ENCODE assay signal across 25 mouse cellular contexts in genomic region chr13:70674998-70675397, GRCm38 (mm10). TPM values are rescaled to one million over a fixed set of nuclear protein-coding genes. Genes with fewer than 3 reads are reported as not detected.
DNase-seq lines count a peak whose midpoint lies in the region; ATAC-seq and TF ChIP-seq lines count a peak whose summit lies in the region.
"Had no signal": no experiment of that assay in that cellular context is flagged by ENCODE, and none has a peak within 500 bp of the region (broad histone marks: within the 10 kb centered on the region; RNA-seq: fewer than 3 reads in every experiment).

No protein-coding gene starts in this region.

- H3K9me3 ChIP-seq in forebrain, embryonic 16.5 days (ENCODE audit: control insufficient read depth, low read length) = no peaks in the 10 kb centered on the region
- no peaks in the 10 kb centered on the region for H3K9me3 ChIP-seq in forebrain, embryonic 12.5 days
- H3K9me3 ChIP-seq: embryonic facial prominence, embryonic 13.5 days; heart, embryonic 10.5 days; intestine, embryonic 15.5 days; limb, embryonic 10.5 days; liver, embryonic 15.5 days; lung, embryonic 15.5 days had no signal

- no peaks in the 10 kb centered on the region for H3K4me1 ChIP-seq in forebrain, embryonic 16.5 days (replicated peaks; ENCODE audit: control insufficient read depth, insufficient read depth, low read length)
- no peaks in the 10 kb centered on the region for H3K4me1 ChIP-seq in forebrain, embryonic 12.5 days
- H3K4me1 ChIP-seq: heart, embryonic 10.5 days; intestine, embryonic 15.5 days; limb, embryonic 10.5 days; liver, embryonic 15.5 days had no signal

- no peak overlapping the region for H3K4me2 ChIP-seq in forebrain, embryonic 16.5 days (ENCODE audit: low read length)
- H3K4me2 ChIP-seq in forebrain, embryonic 12.5 days = no peak overlapping the region
- H3K4me2 ChIP-seq: embryonic facial prominence, embryonic 13.5 days; intestine, embryonic 15.5 days; liver, embryonic 15.5 days; lung, embryonic 15.5 days had no signal

- H3K27me3 ChIP-seq in forebrain, embryonic 16.5 days (replicated peaks; ENCODE audit: control insufficient read depth, insufficient read depth, low read length) = no peaks in the 10 kb centered on the region
- no peaks in the 10 kb centered on the region for H3K27me3 ChIP-seq in forebrain, embryonic 12.5 days
- H3K27me3 ChIP-seq: intestine, embryonic 15.5 days; liver, embryonic 15.5 days; lung, embryonic 15.5 days had no signal

- TF ChIP-seq CTCF in layer of hippocampus, adult 2 months (conservative IDR thresholded peaks at IDR 0.05) = no peak

- H3K36me3 ChIP-seq in forebrain, embryonic 16.5 days (ENCODE audit: control insufficient read depth, insufficient read depth) = no peaks in the 10 kb centered on the region
- no peaks in the 10 kb centered on the region for H3K36me3 ChIP-seq in forebrain, embryonic 12.5 days (replicated peaks)
- H3K36me3 ChIP-seq: embryonic facial prominence, embryonic 13.5 days; heart, embryonic 10.5 days; intestine, embryonic 15.5 days; limb, embryonic 10.5 days; liver, embryonic 15.5 days; lung, embryonic 15.5 days had no signal

- 72% methylated on average over 10 of the region's 10 CpGs for WGBS in forebrain, embryonic 16.5 days
- WGBS in forebrain, embryonic 12.5 days = 91% methylated on average over 10 of the region's 10 CpGs

- H3K4me3 ChIP-seq in forebrain, embryonic 16.5 days (replicated peaks; ENCODE audit: low read length) = no peak overlapping the region
- H3K4me3 ChIP-seq in forebrain, embryonic 12.5 days (replicated peaks) = no peak overlapping the region
- no peak overlapping the region for H3K4me3 ChIP-seq in layer of hippocampus, adult 2 months
- H3K4me3 ChIP-seq: embryonic facial prominence, embryonic 13.5 days; heart, embryonic 10.5 days; intestine, embryonic 15.5 days; limb, embryonic 10.5 days; liver, embryonic 15.5 days; lung, embryonic 15.5 days had no signal

- ATAC-seq in forebrain, embryonic 16.5 days = peak; percentile 57
- ATAC-seq in forebrain, embryonic 12.5 days (ENCODE audit: low FRiP score) = no peak
- ATAC-seq: CD4-positive, CD25-positive, alpha-beta regulatory T cell, adult 4 months; hindbrain, embryonic 16.5 days; intestine, embryonic 15.5 days had no signal

- H3K27ac ChIP-seq in forebrain, embryonic 16.5 days (ENCODE audit: low read length) = no peak overlapping the region
- H3K27ac ChIP-seq in forebrain, embryonic 12.5 days = no peak overlapping the region
- H3K27ac ChIP-seq in layer of hippocampus, adult 2 months = 0 out of 2 replicates have a peak overlapping the region, but pooled peaks have one; percentile 10
- H3K27ac ChIP-seq: embryonic facial prominence, embryonic 13.5 days; heart, embryonic 10.5 days; intestine, embryonic 15.5 days; limb, embryonic 10.5 days; liver, embryonic 15.5 days; lung, embryonic 15.5 days had no signal

- no peak overlapping the region for H3K9ac ChIP-seq in forebrain, embryonic 16.5 days (replicated peaks; ENCODE audit: low read depth, low read length)
- H3K9ac ChIP-seq in forebrain, embryonic 12.5 days = no peak overlapping the region
- H3K9ac ChIP-seq: embryonic facial prominence, embryonic 13.5 days; intestine, embryonic 15.5 days; liver, embryonic 15.5 days; lung, embryonic 15.5 days had no signal

- no peak for DNase-seq in layer of hippocampus, adult 2 months (ENCODE audit: low spot score in 2 of 2)
- no peak for DNase-seq in layer of hippocampus, postnatal 10 days (ENCODE audit: low spot score in 2 of 2)
- peak; percentile 53 for DNase-seq in brain, adult 2 months (ENCODE audit: low read depth, low spot score)
- DNase-seq in right cerebral cortex, postnatal 10 days (ENCODE audit: low spot score in 2 of 2) = peak; percentile 36 to 42
- DNase-seq in c-Kit-positive CD71-positive TER-119-positive erythroid progenitor cells, embryonic 14.5 days (ENCODE audit: low spot score) = no peak
- DNase-seq: adrenal gland, postnatal 25 days; cerebellum, adult 18-20 months; cerebellum, postnatal 25 days; kidney, adult 8-10 months; kidney, postnatal 10 days; liver; lung, postnatal 36 days; midbrain, embryonic 14.5 days; thymus, adult 2 months; thymus, postnatal 4 days had no signal

RNA-seq across cellular contexts. Expression of gene Ice1, which starts 37.6 kb away (rescaled TPM):
- polyA plus RNA-seq in forebrain, embryonic 16.5 days (2015; fragmentation: Nextera tagmentation; extraction: Ambion mirVana) = 35.7 and 39.3 TPM in 2 replicates
- 32.9 and 33.0 TPM in 2 replicates for polyA plus RNA-seq in forebrain, embryonic 12.5 days (2016; fragmentation: Nextera tagmentation; extraction: Ambion mirVana)
- 10 to 100 TPM; 64.1 to 70.3 TPM for total RNA-seq in layer of hippocampus, adult 2 months (2021)
- 10 to 100 TPM; 70.9 to 80.0 TPM for total RNA-seq in layer of hippocampus, postnatal 10 days (2021)

Comparison
In these comparisons a context has a peak if more than half of its experiments do, and no peak if none do; other contexts are left out.
1. DNase-seq: peak in brain, adult 2 months (single experiment) and right cerebral cortex, postnatal 10 days (2 of 2); none in layer of hippocampus, adult 2 months (0 of 2), layer of hippocampus, postnatal 10 days (0 of 2) and c-Kit-positive CD71-positive TER-119-positive erythroid progenitor cells, embryonic 14.5 days (single experiment).